Mouse (Mus musculus) testis, postnatal 14 days (tissue): ENCODE data around the gene Arhgef12.

Source experiments
- DNase-seq: peaks from one replicate; pipeline ENCODE4 v3.0.0; 2021; ENCODE audit warnings: low spot score

The Arhgef12 gene

GRCm38 (mm10) chr9:43074611-43075010 is 32.4 kb downstream of the Arhgef12 start:
- no peak for DNase-seq

GRCm38 (mm10) chr9:43071741-43072140 is 35.3 kb downstream of the Arhgef12 start:
- no peak for DNase-seq

- no peak for DNase-seq
These were observed 35.9 kb downstream of the Arhgef12 start for GRCm38 (mm10) chr9:43071176-43071575.

GRCm38 (mm10) chr9:43070566-43070965 is 36.5 kb downstream of the Arhgef12 start:
- no peak for DNase-seq

GRCm38 (mm10) chr9:43070153-43070552 is 36.9 kb downstream of the Arhgef12 start:
- no peak for DNase-seq

GRCm38 (mm10) chr9:43067896-43068295 is 39.1 kb downstream of the Arhgef12 start:
- DNase-seq, result no peak

GRCm38 (mm10) chr9:43065231-43065630 is 41.8 kb downstream of the Arhgef12 start:
- DNase-seq, result no peak

- DNase-seq, result no peak
These were observed 45.5 kb downstream of the Arhgef12 start for GRCm38 (mm10) chr9:43061545-43061944.

- no peak for DNase-seq
These were observed 56.6 kb downstream of the Arhgef12 start for GRCm38 (mm10) chr9:43050391-43050790.

- no peak for DNase-seq
These were observed 62.6 kb downstream of the Arhgef12 start for GRCm38 (mm10) chr9:43044481-43044880.

- no peak for DNase-seq
These were observed 68.6 kb downstream of the Arhgef12 start for GRCm38 (mm10) chr9:43038466-43038865.

- DNase-seq, result no peak
These were observed 71.8 kb downstream of the Arhgef12 start for GRCm38 (mm10) chr9:43035208-43035607.

GRCm38 (mm10) chr9:43034273-43034672 is 72.8 kb downstream of the Arhgef12 start:
- DNase-seq, result no peak

GRCm38 (mm10) chr9:43027757-43028156 is 79.3 kb downstream of the Arhgef12 start:
- no peak for DNase-seq

- no peak for DNase-seq
These were observed 85.4 kb downstream of the Arhgef12 start for GRCm38 (mm10) chr9:43021515-43022251.

GRCm38 (mm10) chr9:43019656-43020055 is 87.4 kb downstream of the Arhgef12 start:
- no peak for DNase-seq

- DNase-seq, result no peak
These were observed 91.3 kb downstream of the Arhgef12 start for GRCm38 (mm10) chr9:43015786-43016185.

- DNase-seq, result no peak
These were observed 91.7 kb downstream of the Arhgef12 start for GRCm38 (mm10) chr9:43015366-43015765.

GRCm38 (mm10) chr9:43014886-43015285 is 92.2 kb downstream of the Arhgef12 start:
- no peak for DNase-seq

GRCm38 (mm10) chr9:43012541-43012940 is 94.5 kb downstream of the Arhgef12 start:
- no peak for DNase-seq

GRCm38 (mm10) chr9:43011061-43011460 is 96.0 kb downstream of the Arhgef12 start:
- no peak for DNase-seq

- no peak for DNase-seq
These were observed 103.2 kb downstream of the Arhgef12 start for GRCm38 (mm10) chr9:43003881-43004280.

GRCm38 (mm10) chr9:43003017-43003416 is 104.0 kb downstream of the Arhgef12 start:
- no peak for DNase-seq

- no peak for DNase-seq
These were observed 106.3 kb downstream of the Arhgef12 start for GRCm38 (mm10) chr9:43000595-43001250.
